Mouse (Mus musculus) mouse trophoblast stem cell (cell line): ENCODE data around the gene 2310079G19Rik.

ENCODE experiments used
- in situ Hi-C, 2 experiments: fragments of 300-500 bp; cut with MseI, MboI; formaldehyde crosslinking; loops; 2 replicates in 1 of 2; 3 replicates in 1 of 2; pipeline ENCODE4 v1.15.1; 2025

The 2310079G19Rik gene

GRCm38 (mm10) chr16:88627566-88627965 is at the start of gene 2310079G19Rik:
Gene 2310079G19Rik, minus strand, starts transcription at chr16:88627666.
- in situ Hi-C loops: no loop called here

- in situ Hi-C loops: no loop called here
These were observed 44.1 kb upstream of the 2310079G19Rik start, which contains the start of gene Krtap27-1 for GRCm38 (mm10) chr16:88671571-88671970. Gene Krtap27-1, minus strand, starts transcription at chr16:88671671.

- in situ Hi-C loops: no loop called here
These were observed 30.0 kb upstream of the 2310079G19Rik start for GRCm38 (mm10) chr16:88657426-88657825.

GRCm38 (mm10) chr16:88651952-88652351 is 24.5 kb upstream of the 2310079G19Rik start:
- in situ Hi-C loops: no loop called here

GRCm38 (mm10) chr16:88651082-88651481 is 23.6 kb upstream of the 2310079G19Rik start:
- in situ Hi-C loops: no loop called here

GRCm38 (mm10) chr16:88647358-88647846 is 19.9 kb upstream of the 2310079G19Rik start, which contains the start of gene Krtap26-1:
Gene Krtap26-1, minus strand, starts transcription at chr16:88647796.
- in situ Hi-C loops: no loop called here

GRCm38 (mm10) chr16:88646366-88647111 is 19.1 kb upstream of the 2310079G19Rik start:
- in situ Hi-C loops: no loop called here

GRCm38 (mm10) chr16:88640053-88640452 is 12.6 kb upstream of the 2310079G19Rik start:
- in situ Hi-C loops: no loop called here

- in situ Hi-C loops: no loop called here
These were observed 7.7 kb upstream of the 2310079G19Rik start for GRCm38 (mm10) chr16:88635142-88635541.

GRCm38 (mm10) chr16:88631474-88631873 is 4.0 kb upstream of the 2310079G19Rik start:
- in situ Hi-C loops: no loop called here

GRCm38 (mm10) chr16:88612712-88613111 is 14.8 kb downstream of the 2310079G19Rik start:
- in situ Hi-C loops: no loop called here

GRCm38 (mm10) chr16:88611922-88612321 is 15.5 kb downstream of the 2310079G19Rik start, which contains the start of gene Krtap24-1:
Gene Krtap24-1, minus strand, starts transcription at chr16:88612279.
- in situ Hi-C loops: no loop called here

- in situ Hi-C loops: no loop called here
These were observed 22.9 kb downstream of the 2310079G19Rik start for GRCm38 (mm10) chr16:88604570-88604969.

- in situ Hi-C loops: no loop called here
These were observed 25.0 kb downstream of the 2310079G19Rik start for GRCm38 (mm10) chr16:88602464-88602863.

GRCm38 (mm10) chr16:88600303-88600702 is 27.2 kb downstream of the 2310079G19Rik start:
- in situ Hi-C loops: no loop called here

- in situ Hi-C loops: no loop called here
These were observed 27.8 kb downstream of the 2310079G19Rik start for GRCm38 (mm10) chr16:88599504-88600237.

- in situ Hi-C loops: no loop called here
These were observed 34.7 kb downstream of the 2310079G19Rik start for GRCm38 (mm10) chr16:88592758-88593157.

- in situ Hi-C loops: no loop called here
These were observed 44.1 kb downstream of the 2310079G19Rik start for GRCm38 (mm10) chr16:88583338-88583737.
